Mouse (Mus musculus) cerebral cortex, adult 2 months (tissue): ENCODE data around the gene Lrrc32.

Source experiments
- WGBS: fragments of 180-500 bp; shearing (Covaris S2); methylation state at CpG from one replicate; pipeline ENCODE4 v1.1.7; 2018; 5-methylcytosine and 5-hydroxymethylcytosine counted together

Lrrc32 gene

DNA sequence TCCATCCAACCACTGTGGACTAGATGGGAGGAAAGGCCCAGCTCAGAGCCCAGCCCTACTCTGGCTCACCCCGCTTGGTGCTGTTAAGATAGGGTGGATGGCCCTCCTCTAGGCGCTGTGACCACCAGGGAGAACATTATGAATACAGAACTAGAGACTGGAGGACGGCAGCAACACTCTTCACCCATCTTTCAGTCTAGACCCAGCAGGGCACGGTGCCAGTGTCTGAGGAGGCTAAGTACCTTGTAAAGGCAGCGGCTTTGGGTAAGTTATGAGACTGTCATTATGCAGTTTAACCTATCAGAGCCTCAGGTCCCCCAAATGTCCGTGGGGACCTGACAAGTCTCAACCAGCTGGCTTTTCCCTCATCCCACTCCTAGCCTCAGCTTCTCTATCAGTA, at the start of gene Lrrc32:
TSS of gene Lrrc32 (plus strand) at position 153 of the 400 bp plus-strand sequence.
- WGBS: 63% methylated on average over 6 of the region's 6 CpGs

DNA sequence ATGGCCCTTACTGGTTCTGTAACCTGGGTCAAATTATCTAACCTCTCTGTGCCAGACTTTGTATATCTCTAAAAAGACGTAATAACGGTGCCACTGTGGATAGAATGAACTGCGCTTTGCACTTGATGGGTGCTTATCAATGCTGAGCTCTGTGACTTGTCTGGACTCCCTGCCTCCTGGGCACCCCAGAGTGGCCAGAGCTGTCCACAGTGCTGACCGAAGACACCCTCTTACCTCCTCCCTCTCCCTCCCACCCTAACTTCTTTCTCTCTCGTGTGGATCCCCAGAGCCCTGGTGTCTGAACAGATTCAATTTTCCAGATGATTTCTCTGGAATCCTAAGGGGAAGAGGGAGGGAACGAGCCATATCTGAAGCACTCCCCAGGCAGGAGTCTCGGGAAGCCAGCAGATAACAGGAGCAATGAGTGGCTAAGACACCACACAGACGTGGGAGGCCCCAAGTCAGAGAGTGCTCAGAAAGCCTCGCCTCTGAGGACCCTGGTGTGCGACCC, 49.1 kb upstream of the Lrrc32 start, which contains the start of gene Gucy2d:
TSS of gene Gucy2d (plus strand) at position 461 of the 511 bp plus-strand sequence.
- WGBS: 68% methylated on average over 10 of the region's 10 CpGs

DNA sequence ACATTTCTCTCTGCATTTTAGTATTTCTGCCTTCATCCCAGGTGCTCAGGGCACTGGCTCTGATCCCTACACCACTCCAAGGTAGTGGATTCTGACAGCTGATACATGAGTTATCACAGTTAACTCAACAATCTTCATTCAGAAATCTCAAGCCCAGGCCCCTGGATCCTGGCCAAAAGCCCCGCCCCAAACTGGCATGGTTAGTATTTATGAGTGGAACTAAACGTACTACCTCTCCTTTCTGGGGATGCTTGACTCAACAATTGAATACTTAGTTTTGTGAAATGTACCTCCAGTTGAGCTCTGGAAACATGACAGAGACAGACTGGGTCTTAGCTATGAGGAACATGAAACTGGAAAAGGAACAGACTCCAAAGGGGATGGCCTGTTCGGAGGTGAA, 42.2 kb upstream of the Lrrc32 start:
- 75% methylated on average over 3 of the region's 3 CpGs for WGBS

DNA sequence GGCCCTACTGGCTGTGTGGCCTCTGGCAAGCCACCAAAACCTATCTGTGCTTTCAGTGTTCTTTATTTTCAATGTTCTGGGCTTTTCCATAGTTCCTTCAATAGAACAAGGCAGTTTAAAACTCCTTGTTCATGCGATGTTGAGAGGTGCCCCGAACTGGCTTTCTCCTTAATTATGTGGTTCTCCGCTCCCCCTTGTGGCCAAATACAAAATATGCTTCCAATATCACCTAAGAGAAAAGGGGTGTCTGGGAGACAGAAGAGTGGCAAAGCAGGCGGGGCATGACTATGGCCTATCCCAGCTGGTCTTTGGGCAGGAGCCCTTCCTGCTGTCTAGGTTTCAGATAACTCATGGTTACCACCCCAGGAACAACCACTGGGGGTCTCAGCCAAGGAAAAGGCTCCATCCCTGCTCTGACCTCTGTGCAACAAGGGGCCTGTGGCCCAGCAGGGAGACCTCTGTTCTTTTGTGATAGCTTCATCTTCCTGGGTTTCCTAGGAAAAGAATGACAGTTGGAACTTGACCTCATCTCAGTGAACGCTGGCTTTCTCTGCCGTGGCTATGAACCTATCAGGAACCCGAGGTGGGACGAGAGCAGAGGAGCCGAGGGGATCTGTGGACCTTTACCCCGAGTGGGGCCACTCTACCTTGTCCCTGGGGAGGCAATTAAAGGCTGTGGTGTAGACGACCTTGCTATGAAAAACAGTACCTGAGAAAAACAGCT, 41.3 kb upstream of the Lrrc32 start:
- WGBS: 65% methylated on average over 11 of the region's 11 CpGs

DNA sequence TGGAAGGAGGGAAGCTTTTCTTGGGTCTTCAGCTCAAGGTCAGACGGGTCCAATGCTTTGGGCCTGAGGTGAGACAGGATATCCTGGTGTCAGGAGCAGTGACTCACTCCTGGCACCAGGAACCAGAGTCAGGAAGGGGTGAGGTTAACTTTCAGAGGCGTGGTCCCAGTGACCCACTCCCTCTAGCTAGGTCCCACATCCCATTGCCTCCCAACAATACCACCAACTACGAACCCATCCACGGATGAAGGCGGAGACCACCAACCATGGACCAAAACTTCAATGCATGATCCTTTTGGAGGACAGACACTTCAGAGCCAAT, 40.8 kb upstream of the Lrrc32 start:
- WGBS: 91% methylated on average over 5 of the region's 5 CpGs

DNA sequence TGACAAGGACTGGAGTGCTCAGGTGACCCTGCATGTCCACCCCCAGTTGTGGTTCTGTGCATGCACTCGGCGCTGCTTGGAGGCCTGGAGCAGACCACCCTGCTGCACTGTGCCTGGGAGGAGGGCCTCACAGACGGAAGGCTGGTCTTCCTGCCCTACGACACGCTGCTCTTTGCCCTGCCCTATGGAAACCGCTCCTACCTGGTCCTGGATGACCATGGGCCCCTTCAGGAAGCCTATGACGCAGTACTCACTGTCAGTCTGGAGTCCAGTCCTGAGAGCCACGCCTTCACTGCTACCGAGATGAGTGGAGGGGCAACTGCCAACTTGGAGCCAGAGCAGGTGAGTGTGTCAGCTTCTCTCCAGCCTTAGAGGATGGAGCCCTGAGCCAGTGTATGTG, 39.4 kb upstream of the Lrrc32 start:
- WGBS: 92% methylated on average over 9 of the region's 9 CpGs

DNA sequence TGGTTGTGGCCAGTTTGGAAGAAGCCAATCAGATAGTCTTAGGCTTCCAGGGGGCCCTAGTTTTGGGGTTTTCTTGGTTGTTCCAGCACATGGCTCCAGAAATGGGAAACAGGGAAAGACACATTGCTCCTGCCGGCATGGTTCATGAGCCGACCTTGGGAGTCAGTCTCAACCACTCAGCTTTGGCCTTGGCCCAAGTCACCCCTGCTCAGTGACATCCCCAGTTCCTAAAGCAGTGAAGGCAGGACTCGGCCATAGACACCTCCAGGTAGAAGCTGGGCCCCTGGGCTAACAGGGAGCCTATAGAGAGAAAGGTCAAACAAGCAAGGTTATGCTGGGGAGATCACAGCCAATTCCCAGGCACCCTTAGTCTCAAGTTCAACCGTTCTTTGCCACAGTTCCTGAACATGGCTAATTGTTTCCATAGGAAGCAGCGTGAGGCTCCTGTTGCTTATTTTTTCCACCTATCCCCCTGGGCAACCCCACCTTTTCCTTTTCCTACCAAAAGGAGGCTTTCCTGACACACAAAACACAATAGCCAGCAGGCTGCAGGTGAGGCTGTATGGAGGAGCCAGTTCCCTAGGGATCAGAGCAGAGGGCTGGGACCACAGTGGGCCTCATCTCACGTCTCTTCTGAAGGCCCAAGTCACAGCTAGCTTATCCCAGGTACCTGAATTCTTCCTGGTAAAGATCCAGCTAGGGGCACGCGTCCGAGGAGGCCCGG, 34.5 kb upstream of the Lrrc32 start:
- 81% methylated on average over 10 of the region's 10 CpGs for WGBS

DNA sequence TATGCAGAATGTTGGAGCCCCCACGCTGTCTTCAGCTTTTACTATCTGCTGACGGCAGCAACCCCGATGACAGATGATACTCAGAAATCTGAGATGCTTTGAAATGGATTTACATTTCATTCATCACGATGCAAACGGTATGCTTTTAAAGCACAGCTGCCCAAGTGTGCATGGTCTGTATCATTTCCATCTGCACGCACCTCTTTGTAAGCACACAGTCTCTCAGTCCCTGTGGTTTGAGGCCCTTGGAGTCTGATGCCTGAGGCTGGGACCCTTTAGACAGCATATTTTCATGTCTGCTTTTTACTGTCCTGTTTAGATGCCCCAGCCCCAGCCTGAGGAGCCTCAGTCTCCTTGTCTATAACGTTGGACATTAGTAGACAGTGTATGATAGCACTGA, 28.8 kb upstream of the Lrrc32 start:
- 79% methylated on average over 7 of the region's 7 CpGs for WGBS

DNA sequence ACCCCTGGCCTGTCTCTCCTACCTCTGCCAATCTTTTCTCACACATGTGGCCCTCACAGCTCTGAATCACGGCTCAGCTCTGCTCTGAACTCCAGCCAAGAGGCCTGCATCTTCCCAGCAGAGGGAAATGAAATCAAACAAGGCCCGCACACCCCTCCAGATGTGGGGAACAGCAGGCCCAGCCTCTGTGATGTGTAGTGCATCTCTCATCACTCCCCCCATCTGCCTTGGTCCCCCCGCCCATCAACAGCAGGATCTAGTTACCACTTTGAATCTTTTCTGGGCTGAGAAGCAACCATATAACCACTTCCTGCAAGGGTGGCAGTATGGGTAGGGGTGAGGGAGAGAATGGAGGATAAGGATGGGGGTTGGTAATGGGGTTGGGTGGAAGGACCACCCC, 20.0 kb upstream of the Lrrc32 start:
- WGBS: 69% methylated on average over 3 of the region's 3 CpGs

DNA sequence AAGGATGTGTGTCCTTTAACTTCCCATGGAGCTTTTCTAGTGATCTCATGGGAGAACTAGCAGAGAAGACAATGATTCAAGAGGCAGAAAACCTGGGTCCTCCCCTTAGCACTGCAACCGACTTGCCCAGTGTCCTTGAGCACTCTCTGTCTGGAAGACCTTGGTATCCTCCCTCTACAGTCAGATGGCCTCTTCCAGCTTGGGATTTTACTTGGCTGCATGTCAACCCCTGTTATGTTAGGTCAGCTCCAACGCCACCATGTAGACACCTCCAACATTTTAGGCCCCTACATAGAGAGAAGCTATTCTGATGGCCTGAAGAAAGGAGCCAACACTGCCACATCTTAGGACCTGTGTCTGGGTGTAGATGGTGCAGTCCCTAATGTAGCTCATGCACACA, 16.6 kb upstream of the Lrrc32 start:
- WGBS: 81% methylated on average over 2 of the region's 2 CpGs

DNA sequence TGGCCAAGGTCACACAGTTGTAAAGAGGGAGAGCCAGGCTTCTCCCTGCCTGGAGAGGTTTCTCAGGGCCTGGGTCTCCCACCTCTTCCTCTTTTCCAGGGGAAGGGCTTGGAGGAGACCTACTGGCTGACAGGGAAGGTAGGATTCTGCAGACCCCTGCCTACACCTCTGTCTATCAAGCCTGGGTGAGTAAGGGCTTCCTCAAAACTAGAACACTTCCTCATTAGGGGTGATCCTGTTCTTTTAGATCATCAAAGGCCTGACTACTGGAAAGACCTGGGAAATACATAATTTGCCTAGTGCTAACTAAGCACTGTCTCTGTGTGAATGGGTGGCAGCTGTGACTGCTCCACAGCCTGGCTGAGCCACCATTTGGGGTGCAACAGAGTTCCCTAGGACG, 14.5 kb upstream of the Lrrc32 start:
- WGBS: 93% methylated on average over 1 of the region's 1 CpGs

DNA sequence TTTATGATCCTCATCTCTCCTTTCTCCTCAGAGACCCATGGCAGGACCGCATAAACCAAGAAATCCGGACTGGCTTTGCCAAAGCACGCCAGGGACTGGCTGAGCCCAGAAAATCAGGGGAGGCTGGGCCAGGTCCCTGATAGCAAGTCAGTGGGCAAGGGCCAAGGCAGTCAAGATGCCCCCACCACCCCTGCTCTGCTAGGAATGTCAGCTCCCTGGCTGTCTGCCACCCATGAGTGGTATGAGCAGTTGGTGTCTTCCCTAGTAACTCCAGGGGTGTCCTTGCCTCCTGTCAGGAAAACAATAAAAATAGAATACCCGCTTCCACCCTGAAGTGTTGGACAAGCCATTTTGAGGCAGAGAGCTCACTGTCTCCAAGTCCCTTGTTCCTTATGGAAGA, 11.9 kb upstream of the Lrrc32 start:
- 75% methylated on average over 4 of the region's 4 CpGs for WGBS

DNA sequence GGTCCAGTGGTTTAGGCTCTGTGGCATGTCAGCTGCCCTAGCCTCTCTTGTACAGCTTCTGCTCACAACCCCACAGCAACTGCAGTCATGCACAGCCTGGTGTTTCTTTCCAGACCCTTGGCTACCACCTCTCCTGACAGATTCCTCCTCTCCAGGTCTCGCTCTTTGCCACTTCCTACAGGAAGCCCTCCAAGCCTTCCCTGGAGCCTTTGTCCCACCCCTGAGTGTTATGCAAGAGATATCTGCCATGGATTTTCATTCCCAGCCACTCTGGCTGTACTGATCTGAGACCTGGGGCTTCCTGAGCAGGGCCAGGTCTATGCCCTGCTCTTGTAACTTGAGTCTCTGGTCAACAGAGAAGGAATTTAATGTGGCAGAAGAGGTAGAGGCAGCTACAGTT, 8.6 kb upstream of the Lrrc32 start:
- WGBS: 100% methylated on average over 1 of the region's 1 CpGs

DNA sequence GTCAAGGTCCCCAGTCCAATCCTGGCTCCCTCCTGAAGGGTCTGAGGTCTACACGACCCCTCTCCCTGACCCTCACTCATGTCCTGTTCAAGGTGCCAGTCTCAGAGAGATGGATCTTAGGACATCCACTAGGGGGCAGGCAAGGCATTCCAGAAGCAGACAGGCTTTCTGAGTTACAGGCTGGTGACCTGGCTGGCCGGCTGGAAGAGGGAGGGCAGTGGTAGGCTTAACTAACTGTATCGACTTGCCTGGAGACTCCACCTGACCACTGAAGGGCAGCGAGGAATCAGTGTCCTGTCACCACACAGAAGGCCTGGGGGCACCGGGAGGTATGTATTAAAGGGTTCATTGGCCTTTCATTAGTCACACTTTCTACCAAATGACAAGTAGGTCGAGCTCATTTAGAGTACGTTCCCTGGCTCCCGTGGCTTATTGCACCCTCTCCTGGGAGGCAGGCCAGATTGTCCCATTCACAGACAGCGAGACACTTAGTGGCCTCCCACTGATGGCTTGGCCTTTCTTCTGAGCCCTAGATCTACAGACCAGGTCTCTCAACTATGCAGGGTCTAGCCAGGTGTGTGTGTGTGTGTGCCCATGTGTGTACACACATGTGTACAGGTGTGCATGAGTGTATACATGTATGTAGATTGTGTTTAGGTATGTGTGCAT, 7.9 kb upstream of the Lrrc32 start:
- 14% methylated on average over 9 of the region's 9 CpGs for WGBS

DNA sequence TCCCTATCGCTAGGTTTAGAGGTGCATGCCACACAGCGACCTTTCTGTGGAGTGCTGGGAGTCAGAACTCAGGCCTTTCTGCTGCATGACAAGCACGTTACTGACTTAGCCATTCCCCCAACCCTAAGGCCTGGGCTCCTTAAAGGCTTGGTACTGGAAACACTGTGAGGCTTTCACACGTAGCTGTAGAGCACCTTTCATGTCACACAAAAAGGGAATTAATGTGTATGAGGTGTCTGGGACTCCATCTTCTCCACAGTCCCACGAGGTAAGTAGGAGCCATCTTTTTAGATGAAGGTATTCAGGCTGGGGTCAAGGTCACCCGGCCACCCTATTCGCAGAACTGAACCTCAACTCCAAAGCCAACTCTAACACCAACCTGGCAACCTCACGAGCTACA, 7.2 kb upstream of the Lrrc32 start:
- WGBS: 90% methylated on average over 8 of the region's 8 CpGs

DNA sequence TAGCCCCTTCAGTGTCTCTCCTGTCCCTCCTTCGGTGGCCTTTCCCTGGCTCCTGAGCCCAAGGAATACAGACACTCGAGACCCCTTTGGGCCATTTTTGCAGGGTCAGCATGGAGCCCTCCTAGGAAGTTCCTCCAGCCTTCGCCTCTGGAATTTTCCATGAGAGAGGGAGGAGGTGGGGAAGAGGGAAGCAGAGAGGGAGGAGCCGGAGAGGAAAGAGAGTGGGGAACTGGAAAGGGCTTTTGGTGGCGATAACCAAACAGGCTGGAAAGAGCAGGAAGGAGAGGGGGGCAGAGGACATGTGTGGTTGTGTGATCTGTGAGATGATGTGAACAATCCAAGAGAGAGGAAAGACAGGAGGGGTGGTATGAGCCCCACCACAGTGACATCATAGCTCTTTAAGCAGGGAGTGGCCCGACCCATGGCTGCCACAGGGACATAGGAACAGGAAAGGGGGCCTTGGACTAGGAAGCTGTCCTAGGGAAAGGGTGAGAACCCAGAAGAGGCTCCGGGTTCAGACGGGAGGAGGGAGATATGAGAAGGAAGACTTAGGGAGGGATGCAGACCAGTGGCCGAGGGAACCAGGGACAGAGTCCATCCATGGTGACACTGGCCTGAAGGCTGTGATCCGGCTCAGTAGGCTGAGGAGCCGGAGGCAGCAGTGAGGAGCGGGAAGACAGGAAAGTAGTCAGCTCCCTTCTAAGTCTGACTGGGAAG, 6.4 kb upstream of the Lrrc32 start:
- WGBS: 82% methylated on average over 12 of the region's 12 CpGs

DNA sequence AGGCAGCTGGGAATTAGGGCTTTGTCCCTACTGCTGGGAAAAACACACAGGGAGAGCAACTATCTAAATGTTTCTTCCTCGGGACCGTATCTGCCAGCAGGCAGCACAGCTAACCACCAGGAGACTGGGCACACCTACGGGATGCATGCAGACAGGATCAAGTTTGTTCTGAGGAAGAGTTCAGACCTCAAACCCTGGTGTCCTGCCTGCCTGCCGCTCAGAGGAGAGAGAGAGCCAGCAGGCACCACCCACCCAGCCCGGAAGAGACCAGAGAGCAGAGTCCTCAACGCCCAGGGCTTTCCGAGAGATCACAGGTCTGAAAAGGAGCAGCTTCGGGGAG, 5.8 kb upstream of the Lrrc32 start:
- 58% methylated on average over 8 of the region's 8 CpGs for WGBS

DNA sequence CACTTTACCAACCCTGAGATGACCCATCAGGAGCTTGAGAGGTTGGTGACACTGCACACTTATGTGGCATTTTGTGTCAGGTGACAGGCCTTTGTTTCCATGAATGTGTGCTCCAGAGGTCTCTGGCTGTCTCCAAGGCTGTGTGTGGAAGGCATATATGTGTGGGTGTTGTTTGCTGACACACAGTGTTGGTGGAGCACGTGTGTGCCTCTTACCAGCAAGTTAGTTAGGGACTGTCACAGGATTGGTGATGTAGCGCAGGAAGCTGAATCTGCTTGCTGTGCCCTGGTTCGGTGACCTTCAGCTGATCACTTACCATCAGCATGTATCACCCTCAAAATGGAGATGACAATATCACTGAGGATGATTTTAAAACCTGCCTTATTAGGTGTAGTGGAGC, 4.2 kb upstream of the Lrrc32 start:
- 75% methylated on average over 3 of the region's 3 CpGs for WGBS

DNA sequence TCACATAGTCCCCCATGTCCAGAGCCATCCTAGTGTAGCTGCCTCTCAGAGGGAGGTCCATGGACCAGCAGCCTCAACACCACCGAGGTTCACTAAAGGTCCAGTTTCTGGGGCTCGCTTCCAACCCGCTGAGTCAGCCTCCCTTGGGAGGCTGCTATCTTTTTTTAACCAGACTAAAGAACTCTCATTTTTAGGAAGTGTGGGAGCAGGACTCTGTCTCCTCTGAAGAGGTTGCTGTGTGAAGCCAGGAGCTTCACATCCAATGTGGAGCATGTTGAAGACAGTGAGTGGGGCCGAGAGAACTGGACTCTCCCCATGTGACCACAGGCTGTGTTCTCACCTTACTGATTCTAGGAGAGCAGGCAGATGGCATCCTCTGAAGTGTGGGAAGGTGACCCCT, 3.6 kb upstream of the Lrrc32 start:
- WGBS: 43% methylated on average over 4 of the region's 4 CpGs

DNA sequence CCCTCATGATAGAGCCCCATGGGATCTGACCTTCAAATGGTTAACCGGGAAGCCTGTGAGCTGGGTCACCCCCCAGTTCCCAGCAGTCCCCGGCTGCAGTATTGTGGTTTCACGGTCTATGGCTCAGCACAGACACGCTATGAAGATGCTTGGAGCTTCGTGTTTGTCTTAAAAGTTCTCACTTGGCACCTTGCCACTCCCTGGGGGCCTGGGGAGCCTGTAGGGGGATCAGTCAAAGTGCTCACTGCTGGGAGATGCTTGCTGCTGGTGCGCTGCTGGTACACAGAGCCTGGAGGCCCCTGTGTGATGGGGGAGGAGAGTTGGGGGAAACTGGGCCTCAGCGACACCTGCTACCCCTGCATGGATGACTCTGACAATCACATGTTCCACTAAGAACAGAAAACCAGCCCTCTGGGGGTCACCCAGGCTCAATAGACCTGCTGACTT, 2.6 kb upstream of the Lrrc32 start:
- 78% methylated on average over 7 of the region's 7 CpGs for WGBS

DNA sequence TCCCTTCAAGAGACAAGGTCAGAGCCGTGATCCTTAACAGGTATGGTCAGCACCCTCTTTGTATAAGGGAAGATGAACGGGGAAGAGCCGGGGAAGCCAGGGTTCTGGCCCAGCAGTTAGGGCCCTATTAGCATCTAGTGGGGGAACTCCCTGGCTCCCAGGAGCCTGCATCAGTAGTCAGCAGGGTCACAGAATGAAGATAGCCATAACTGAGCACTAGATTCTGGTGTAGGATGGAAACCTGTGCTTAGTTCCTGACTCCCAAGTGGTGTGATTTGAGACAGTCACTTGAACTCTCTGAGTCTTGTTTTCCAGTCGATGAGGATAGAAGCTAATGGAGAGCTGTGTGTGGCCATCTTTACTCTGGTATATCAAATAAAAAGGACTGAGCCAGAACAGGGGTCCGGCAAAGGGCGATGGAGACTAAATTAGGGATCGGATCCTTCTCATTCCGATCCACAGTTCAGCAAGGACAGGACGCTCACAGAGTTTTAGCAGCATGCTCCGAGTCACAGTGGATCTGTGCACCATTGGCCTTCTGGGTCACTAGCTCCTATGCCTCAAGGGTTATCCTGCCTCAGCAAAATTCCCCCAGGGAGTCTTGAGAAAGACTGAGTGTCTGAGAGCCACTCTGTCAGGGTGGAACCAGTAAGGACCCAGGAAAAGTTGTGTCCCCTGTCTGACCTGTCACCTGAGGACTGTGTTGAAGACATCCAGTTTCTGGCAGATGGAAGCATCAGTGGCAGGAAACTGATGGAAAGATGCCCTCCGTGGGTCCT, 1.7 kb upstream of the Lrrc32 start:
- 95% methylated on average over 11 of the region's 11 CpGs for WGBS
